Mouse (Mus musculus) cerebellum, adult 2 months (tissue): ENCODE measurements around the gene Wdr20. TPM values are rescaled to one million over a fixed set of nuclear protein-coding genes. Genes with fewer than 3 reads are reported as not detected.

Experiments
- DNase-seq, 2 experiments: peaks; one replicate each; pipeline ENCODE4 v3.0.0; 2021
- H3K27ac ChIP-seq: fragments of 200-500 bp; 2 replicates; pipeline ENCODE4 v1.5.1; 2012; ENCODE audit warnings: low read length, control low read depth, inconsistent platforms; ENCODE audit not compliant: insufficient read depth
- H3K27me3 ChIP-seq: fragments of 200-500 bp; 2 replicates; pipeline ENCODE4 v1.6.1; 2012; ENCODE audit warnings: inconsistent platforms, mild to moderate bottlenecking, low read length, moderate library complexity; ENCODE audit not compliant: control insufficient read depth, insufficient read depth
- H3K4me1 ChIP-seq: fragments of 200-500 bp; 2 replicates; pipeline ENCODE4 v1.6.1; 2011; ENCODE audit warnings: low read length; ENCODE audit not compliant: control insufficient read depth, insufficient read depth
- H3K4me3 ChIP-seq: fragments of 200-500 bp; replicated peaks from 2 replicates; pipeline ENCODE3; 2011; ENCODE audit warnings: mild to moderate bottlenecking, low read depth, low read length, control low read depth; ENCODE audit not compliant: insufficient read depth
- CTCF ChIP-seq: fragments of 200-500 bp; IDR thresholded peaks from 2 replicates; pipeline ENCODE4 v1.5.1; 2011; ENCODE audit warnings: low read depth, mild to moderate bottlenecking, control low read depth, low read length, moderate library complexity, borderline replicate concordance; ENCODE audit not compliant: insufficient read depth
- POLR2A ChIP-seq: fragments of 200-500 bp; IDR thresholded peaks from 2 replicates; pipeline ENCODE4 v1.6.1; 2011; ENCODE audit warnings: low read length, control low read depth, borderline replicate concordance; ENCODE audit not compliant: insufficient read depth
- WGBS: fragments of 180-500 bp; shearing (Covaris S2); methylation state at CpG from one replicate; pipeline ENCODE4 v1.1.7; 2018; 5-methylcytosine and 5-hydroxymethylcytosine counted together
- polyA plus RNA-seq: library from polyadenylated mRNA; depleted of rRNA; stranded (reverse); fragments of >200 nt; gene quantifications from 2 replicates; pipeline ENCODE4 v1.2.3, GENCODE M21; 2012; rRNA removed

Wdr20 gene
- polyA plus RNA-seq, 1 experiment: 34.9 TPM

DNA sequence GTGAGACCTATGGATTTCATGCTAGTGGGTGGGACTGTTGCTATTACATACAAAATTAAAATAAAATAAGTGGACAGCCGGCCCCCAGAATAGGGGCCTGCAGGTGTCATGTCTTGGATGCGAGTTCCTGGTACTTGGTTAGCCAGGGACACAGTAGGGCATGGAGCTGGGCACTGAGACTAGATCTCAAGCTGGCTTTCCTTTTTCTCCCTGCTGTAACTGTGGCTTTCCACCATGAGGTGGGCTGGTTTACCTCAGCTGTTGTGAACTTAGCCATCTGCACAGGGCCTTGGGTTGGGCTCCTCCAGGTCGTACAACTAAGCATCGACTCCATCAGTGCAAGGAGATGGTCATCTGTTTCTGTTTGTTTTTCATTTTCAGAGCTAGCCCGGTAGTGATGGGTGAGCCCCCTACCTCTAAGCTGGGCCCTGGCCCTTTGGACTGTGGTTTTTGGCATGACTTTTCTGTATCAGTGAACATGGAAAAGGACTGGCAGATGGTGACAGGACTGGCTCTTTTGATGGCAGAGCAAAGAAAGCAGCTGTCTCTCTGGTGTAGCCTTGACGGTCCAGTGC, 108.5 kb downstream of the Wdr20 start:
- TF ChIP-seq POLR2A: no peak
- no peak for TF ChIP-seq CTCF
- WGBS: 52% methylated on average over 6 of the region's 6 CpGs
- DNase-seq: no peak
- peak overlapping the region; percentile 73 for H3K4me3 ChIP-seq
- H3K27me3 ChIP-seq: no peaks in the 10 kb centered on the region
- peaks cover 2% of the 10 kb centered on the region for H3K4me1 ChIP-seq
- no peak overlapping the region for H3K27ac ChIP-seq

DNA sequence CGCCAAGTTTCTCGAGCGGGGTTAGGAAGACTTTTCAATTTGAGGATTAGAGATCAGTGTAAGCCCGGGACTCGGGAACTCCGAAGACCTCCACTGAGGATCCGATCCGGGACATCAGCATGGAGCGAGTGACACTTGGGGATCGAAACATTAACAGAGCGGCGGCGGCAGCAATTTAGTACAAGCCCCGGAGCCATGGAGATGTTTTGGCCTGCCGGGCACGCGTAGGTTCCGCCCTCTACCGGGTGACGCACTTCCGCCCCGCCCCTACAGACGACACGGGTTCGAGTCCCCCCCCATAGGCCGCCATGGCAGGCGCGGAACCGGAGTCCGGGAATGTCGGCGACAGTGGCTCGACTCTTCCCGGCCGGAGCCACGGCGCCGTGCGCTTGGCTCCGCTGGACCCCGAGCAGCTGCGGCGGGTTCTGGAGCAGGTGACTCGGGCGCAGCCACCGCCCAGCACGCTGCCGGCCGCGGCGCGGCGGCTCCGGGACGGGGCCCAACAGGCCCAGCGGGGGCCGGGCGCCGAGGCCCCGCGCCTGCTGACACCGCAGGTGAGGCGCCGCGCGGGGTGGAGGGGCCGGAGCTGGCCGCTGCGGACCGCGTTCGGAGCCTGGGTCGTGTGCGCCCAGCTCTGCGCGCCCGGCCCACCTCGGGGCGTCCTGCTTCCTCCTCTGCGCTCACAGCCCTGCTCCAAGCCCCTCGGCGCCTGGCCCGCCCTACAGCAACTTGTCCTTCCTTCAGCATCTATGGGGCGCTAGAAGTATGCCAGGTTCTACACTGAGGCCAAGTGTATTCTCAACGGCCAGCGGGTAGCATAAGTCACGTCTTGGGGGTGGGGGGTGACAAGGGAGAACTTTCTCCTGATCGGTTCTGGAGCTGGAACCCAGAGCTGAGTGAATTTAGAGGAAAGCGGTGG, 112.5 kb downstream of the Wdr20 start, which contains the start of gene Zfp839:
Zfp839 (plus strand) TSS at position 244 of the 919 bp plus-strand sequence.
- H3K27me3 ChIP-seq: no peaks in the 10 kb centered on the region
- WGBS: under 1% methylated on average over 88 of the region's 89 CpGs
- H3K27ac ChIP-seq: peak within 1 kb of the TSS; percentile 93
- peaks cover 5% of the 10 kb centered on the region for H3K4me1 ChIP-seq
- TF ChIP-seq CTCF (no peak), POLR2A (peak; percentile 62; the same call in 1 of the 2 replicates)
- peak; percentile 87 to 93 for DNase-seq
- H3K4me3 ChIP-seq: peak within 1 kb of the TSS; percentile 100

DNA sequence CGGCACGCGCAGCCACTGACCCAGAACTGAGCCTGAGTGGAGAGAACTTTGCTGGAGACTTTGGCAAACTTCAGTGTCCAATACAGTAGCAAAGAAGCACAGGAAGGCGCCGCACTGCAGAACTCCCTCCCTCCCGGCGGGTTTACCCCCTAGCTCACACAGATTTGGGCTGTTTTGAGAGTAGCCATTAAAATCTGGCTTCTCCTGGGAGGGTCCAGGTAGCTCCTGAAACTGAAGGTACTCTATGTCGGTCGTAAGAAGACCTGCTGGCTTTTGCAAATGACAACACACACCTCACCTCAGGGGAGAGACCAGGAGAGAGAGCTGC, 113.1 kb downstream of the Wdr20 start:
- no peak for DNase-seq
- no peak for TF ChIP-seq CTCF
- no peak for TF ChIP-seq POLR2A
- H3K27me3 ChIP-seq: no peaks in the 10 kb centered on the region
- H3K4me1 ChIP-seq: peaks cover 5% of the 10 kb centered on the region
- 12% methylated on average over 9 of the region's 9 CpGs for WGBS
- H3K4me3 ChIP-seq: peak overlapping the region; percentile 100
- H3K27ac ChIP-seq: no peak overlapping the region; the same call in 1 of the 2 replicates

DNA sequence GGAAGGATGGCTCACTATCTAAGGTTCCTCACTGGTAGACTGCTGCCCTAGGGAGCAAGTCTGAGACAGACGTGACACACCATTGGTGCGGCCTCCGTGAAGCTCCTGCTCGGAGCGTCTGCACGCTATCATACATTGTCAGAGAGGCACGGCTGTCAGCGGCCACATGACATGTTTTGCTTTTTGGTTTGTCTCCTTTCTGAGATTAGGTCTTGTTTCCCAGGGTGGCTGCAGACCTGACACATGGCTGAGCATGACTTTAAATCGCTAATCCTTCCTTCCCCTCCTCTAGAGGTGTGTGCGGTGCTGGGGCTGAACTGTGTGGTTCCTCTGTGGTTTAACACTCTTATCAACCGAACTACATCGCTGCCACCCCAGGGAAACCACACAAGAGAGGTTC, 113.7 kb downstream of the Wdr20 start:
- no peak for DNase-seq
- H3K27me3 ChIP-seq: no peaks in the 10 kb centered on the region
- WGBS: 73% methylated on average over 12 of the region's 12 CpGs
- TF ChIP-seq POLR2A: no peak
- no peak for TF ChIP-seq CTCF
- no peak overlapping the region for H3K4me3 ChIP-seq
- no peak overlapping the region for H3K27ac ChIP-seq
- peaks cover 5% of the 10 kb centered on the region for H3K4me1 ChIP-seq

DNA sequence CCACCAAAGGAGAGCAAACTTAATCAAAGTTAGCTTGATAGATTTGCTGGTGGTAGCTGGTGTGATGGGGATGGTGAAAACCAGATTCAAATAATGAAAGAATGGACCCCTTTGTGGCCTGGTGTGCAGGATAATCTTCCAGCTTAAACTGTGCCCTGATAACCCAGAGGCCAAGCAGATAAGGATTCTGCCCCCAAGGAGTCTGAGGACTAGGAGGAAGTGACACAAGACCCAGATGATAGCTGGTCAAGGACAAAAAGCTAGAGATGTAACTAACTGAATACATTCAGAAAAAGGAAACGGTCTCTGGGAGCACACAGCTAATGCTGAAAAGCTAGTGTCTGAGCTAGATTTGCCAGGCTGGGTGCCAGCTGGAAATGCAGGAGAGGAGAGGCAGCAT, 114.2 kb downstream of the Wdr20 start:
- Histone ChIP-seq H3K4me1 (peaks cover 5% of the 10 kb centered on the region), H3K4me3 (no peak overlapping the region), H3K27me3 (no peaks in the 10 kb centered on the region), H3K27ac (no peak overlapping the region)
- no peak for DNase-seq
- TF ChIP-seq POLR2A (no peak), CTCF (no peak)
- 85% methylated on average over 1 of the region's 1 CpGs for WGBS

Other genes starting within 250 kb of the Wdr20 start
- 358 and 400 TPM in 2 replicates for gene Dync1h1, start 136.5 kb upstream of the Wdr20 start, polyA plus RNA-seq
- gene 1700001K19Rik, start 55.3 kb upstream of the Wdr20 start, polyA plus RNA-seq: not detected in 2 replicates
- 544 and 648 TPM in 2 replicates for gene Hsp90aa1, start 35.2 kb upstream of the Wdr20 start, polyA plus RNA-seq
- gene Mok, start 103.0 kb downstream of the Wdr20 start, polyA plus RNA-seq: 5.9 and 6.7 TPM in 2 replicates
- gene Zfp839, start 112.3 kb downstream of the Wdr20 start, polyA plus RNA-seq: 7.6 and 8.5 TPM in 2 replicates
- 59.6 and 65.7 TPM in 2 replicates for gene Cinp, start 151.2 kb downstream of the Wdr20 start, polyA plus RNA-seq
- gene Tecpr2, start 151.3 kb downstream of the Wdr20 start, polyA plus RNA-seq: 20.2 and 20.7 TPM in 2 replicates
- 53.3 and 54.8 TPM in 2 replicates for gene Ankrd9, start 241.1 kb downstream of the Wdr20 start, polyA plus RNA-seq